ENCODE assay signal across 19 mouse cellular contexts in genomic region chr11:30366491-30366890, GRCm38 (mm10).
DNase-seq lines count a peak whose midpoint lies in the region; TF ChIP-seq lines count a peak whose summit lies in the region.
"Had no signal": no experiment of that assay in that cellular context is flagged by ENCODE, and none has a peak within 500 bp of the region (broad histone marks: within the 10 kb centered on the region; RNA-seq: fewer than 3 reads in every experiment).

No protein-coding gene starts in this region.

- H3K4me1 ChIP-seq in liver, adult 2 months (ENCODE audit: control insufficient read depth, insufficient read depth, low read length) = peaks cover 6% of the 10 kb centered on the region; the same call in 1 of the 2 replicates
- H3K4me1 ChIP-seq: heart, embryonic 12.5 days; hindbrain, embryonic 10.5 days had no signal

- no peak for TF ChIP-seq CTCF in liver, adult 2 months (IDR thresholded peaks at IDR 0.05; ENCODE audit: low read depth, low read length)

- no peaks in the 10 kb centered on the region for H3K79me2 ChIP-seq in liver, adult 2 months (ENCODE audit: control insufficient read depth, insufficient read depth, low read length)

- peak; percentile 23 for DNase-seq in kidney, adult 18-20 months
- no peak for DNase-seq in kidney, postnatal 4 days
- DNase-seq in liver, adult 2 months (ENCODE audit: extremely low read depth, low read depth, low spot score) = peak; percentile 83
- DNase-seq in liver = no peak
- peak; percentile 16 for DNase-seq in kidney, postnatal 10 days
- DNase-seq in kidney, postnatal 36 days = peak; percentile 48 to 82
- DNase-seq in spleen, adult 12 weeks (ENCODE audit: low spot score) = no peak
- DNase-seq: adrenal gland, adult 2 months; adrenal gland, postnatal 25 days; cerebellum, adult 2 months; cerebellum, postnatal 10 days; forebrain, postnatal 0 days; gastrocnemius, postnatal 36 days; heart, adult 18-20 months had no signal

- 60% methylated on average over 2 of the region's 2 CpGs for WGBS in liver, adult 2 months

- TF ChIP-seq POLR2A in liver, adult 2 months (IDR thresholded peaks at IDR 0.05; ENCODE audit: extremely low read depth, insufficient read depth, low read length) = no peak

- H3K27me3 ChIP-seq in liver, adult 2 months (ENCODE audit: control insufficient read depth, insufficient read depth, low read length) = no peaks in the 10 kb centered on the region
- H3K27me3 ChIP-seq: forebrain, embryonic 13.5 days; heart, embryonic 12.5 days had no signal

- H3K27ac ChIP-seq in liver, adult 2 months (replicated peaks; ENCODE audit: insufficient read depth, low read depth, low read length) = no peak overlapping the region
- H3K27ac ChIP-seq: embryonic facial prominence, embryonic 10.5 days; forebrain, embryonic 13.5 days; hindbrain, embryonic 10.5 days; hindbrain, embryonic 14.5 days had no signal

- no peaks in the 10 kb centered on the region for H3K36me3 ChIP-seq in liver, adult 2 months (ENCODE audit: control insufficient read depth, insufficient read depth, low read length)
- H3K36me3 ChIP-seq: embryonic facial prominence, embryonic 10.5 days; heart, embryonic 12.5 days; hindbrain, embryonic 10.5 days had no signal

- no peak overlapping the region for H3K9ac ChIP-seq in liver, adult 2 months (ENCODE audit: low read depth, low read length)
- H3K9ac ChIP-seq: forebrain, embryonic 13.5 days; forebrain, postnatal 0 days; heart, embryonic 12.5 days; hindbrain, embryonic 14.5 days had no signal

- H3K4me3 ChIP-seq in liver, adult 2 months (ENCODE audit: insufficient read depth, low read depth, low read length) = no peak overlapping the region
- H3K4me3 ChIP-seq: embryonic facial prominence, embryonic 10.5 days; forebrain, embryonic 13.5 days; heart, embryonic 12.5 days; hindbrain, embryonic 10.5 days had no signal

Comparison
In these comparisons a context has a peak if more than half of its experiments do, and no peak if none do; other contexts are left out.
1. DNase-seq: peak in kidney, adult 18-20 months (single experiment), liver, adult 2 months (single experiment), kidney, postnatal 10 days (single experiment) and kidney, postnatal 36 days (2 of 2); none in kidney, postnatal 4 days (0 of 2), liver (single experiment) and spleen, adult 12 weeks (single experiment).